Mouse (Mus musculus) olfactory bulb, adult 2 months (tissue): ENCODE measurements at regions not wholly inside any gene's neighbourhood (a gene's known extent, or its start where the extent isn't known, plus 50 kb on each side); places are given as distances from the start of the nearest gene placed in this dataset.

Experiments
- H3K27ac ChIP-seq: fragments of 200-500 bp; 2 replicates; pipeline ENCODE4 v1.5.1; 2012; ENCODE audit warnings: low read depth, low read length; ENCODE audit not compliant: insufficient read depth
- H3K4me1 ChIP-seq: fragments of 200-500 bp; 2 replicates; pipeline ENCODE4 v1.6.1; 2012; ENCODE audit warnings: low read length; ENCODE audit not compliant: control insufficient read depth, insufficient read depth
- H3K4me3 ChIP-seq: fragments of 200-500 bp; 2 replicates; pipeline ENCODE4 v1.5.1; 2012; ENCODE audit warnings: mild to moderate bottlenecking, low read depth, low read length, moderate library complexity; ENCODE audit not compliant: insufficient read depth
- CTCF ChIP-seq: fragments of 200-500 bp; IDR thresholded peaks from 2 replicates; pipeline ENCODE4 v1.5.1; 2012; ENCODE audit warnings: low read depth, mild to moderate bottlenecking, low read length, moderate library complexity; ENCODE audit not compliant: insufficient read depth
- POLR2A ChIP-seq: fragments of 200-500 bp; IDR thresholded peaks from 2 replicates; pipeline ENCODE4 v1.6.1; 2012; ENCODE audit warnings: mild to moderate bottlenecking, low read depth, low read length, moderate library complexity; ENCODE audit not compliant: insufficient read depth
- WGBS: fragments of 180-500 bp; shearing (Covaris S2); methylation state at CpG from one replicate; pipeline ENCODE4 v1.1.7; 2018; 5-methylcytosine and 5-hydroxymethylcytosine counted together

- Histone ChIP-seq H3K4me1 (peaks cover 4% of the 10 kb centered on the region), H3K4me3 (no peak overlapping the region), H3K27ac (no peak overlapping the region)
- 82% methylated on average over 6 of the region's 6 CpGs for WGBS
- TF ChIP-seq CTCF (no peak), POLR2A (no peak)
Measured at GRCm38 (mm10) chr17:49177966-49178731, 246.0 kb downstream of the Lrfn2 start.

- H3K4me1 ChIP-seq = peaks cover 4% of the 10 kb centered on the region
- WGBS = 22% methylated on average over 4 of the region's 4 CpGs
- H3K27ac ChIP-seq = no peak overlapping the region
- TF ChIP-seq CTCF (no peak), POLR2A (no peak)
- H3K4me3 ChIP-seq = no peak overlapping the region
Measured at GRCm38 (mm10) chr17:49182485-49182884, 245.7 kb upstream of the Mocs1 start.

- 63% methylated on average over 3 of the region's 3 CpGs for WGBS
- no peak for TF ChIP-seq POLR2A
- H3K4me1 ChIP-seq = peaks cover 4% of the 10 kb centered on the region
- no peak overlapping the region for H3K4me3 ChIP-seq
- no peak overlapping the region for H3K27ac ChIP-seq
Measured at GRCm38 (mm10) chr17:49183917-49184316, 244.2 kb upstream of the Mocs1 start.

GRCm38 (mm10) chr17:49185052-49185612 lies 243.0 kb upstream of the Mocs1 start:
- 77% methylated on average over 8 of the region's 8 CpGs for WGBS
- TF ChIP-seq POLR2A = no peak
- TF ChIP-seq CTCF = no peak
- H3K4me3 ChIP-seq = no peak overlapping the region
- H3K4me1 ChIP-seq = peaks cover 1% of the 10 kb centered on the region
- no peak overlapping the region for H3K27ac ChIP-seq

GRCm38 (mm10) chr17:49189765-49190164 lies 238.4 kb upstream of the Mocs1 start:
- no peak overlapping the region for H3K4me3 ChIP-seq
- H3K4me1 ChIP-seq = no peaks in the 10 kb centered on the region
- WGBS = 56% methylated on average over 3 of the region's 3 CpGs
- H3K27ac ChIP-seq = no peak overlapping the region
- TF ChIP-seq POLR2A (no peak), CTCF (no peak)

GRCm38 (mm10) chr17:49190337-49190736 lies 237.8 kb upstream of the Mocs1 start:
- WGBS = 79% methylated on average over 4 of the region's 4 CpGs
- Histone ChIP-seq H3K4me3 (no peak overlapping the region), H3K27ac (no peak overlapping the region), H3K4me1 (no peaks in the 10 kb centered on the region)
- TF ChIP-seq POLR2A = no peak
- no peak for TF ChIP-seq CTCF

GRCm38 (mm10) chr17:49196046-49196684 lies 232.0 kb upstream of the Mocs1 start:
- no peak overlapping the region for H3K27ac ChIP-seq
- no peak overlapping the region for H3K4me3 ChIP-seq
- no peaks in the 10 kb centered on the region for H3K4me1 ChIP-seq
- WGBS = 51% methylated on average over 8 of the region's 8 CpGs
- no peak for TF ChIP-seq POLR2A
- TF ChIP-seq CTCF = no peak

- no peak for TF ChIP-seq CTCF
- TF ChIP-seq POLR2A = no peak
- H3K4me1 ChIP-seq = no peaks in the 10 kb centered on the region; the same call in 1 of the 2 replicates
- H3K4me3 ChIP-seq = no peak overlapping the region
- 92% methylated on average over 3 of the region's 3 CpGs for WGBS
- H3K27ac ChIP-seq = no peak overlapping the region
Measured at GRCm38 (mm10) chr17:49201495-49201894, 226.7 kb upstream of the Mocs1 start.

GRCm38 (mm10) chr17:49205095-49205494 lies 223.1 kb upstream of the Mocs1 start:
- no peak overlapping the region for H3K27ac ChIP-seq
- H3K4me3 ChIP-seq = no peak overlapping the region
- TF ChIP-seq POLR2A = no peak
- H3K4me1 ChIP-seq = peaks cover 3% of the 10 kb centered on the region; the same call in 1 of the 2 replicates
- 55% methylated on average over 5 of the region's 5 CpGs for WGBS
